26 mouse cellular contexts compared by ENCODE assay signal in the genomic region with DNA sequence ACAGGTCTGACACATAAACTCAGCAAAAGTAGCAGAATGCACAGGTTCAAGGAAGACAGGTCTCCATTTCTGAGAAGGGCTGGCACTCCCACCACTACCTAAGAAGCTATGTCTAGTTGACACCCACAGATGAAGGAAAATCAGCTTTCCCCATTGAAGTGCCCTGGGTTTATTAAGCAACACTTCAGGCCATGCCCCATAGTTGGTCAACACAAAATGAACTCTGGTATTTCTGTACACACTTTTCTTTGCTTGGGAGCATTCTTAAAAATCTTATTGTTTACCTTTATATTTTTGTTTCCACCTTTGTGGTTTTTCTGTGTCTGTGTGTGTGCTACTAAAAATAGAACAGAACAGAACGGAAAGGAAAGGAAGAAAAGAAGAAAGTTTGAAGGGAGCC. TPM values are rescaled to one million over a fixed set of nuclear protein-coding genes. Genes with fewer than 3 reads are reported as not detected.
"Had no signal": no experiment of that assay in that cellular context is flagged by ENCODE, and none has a peak within 500 bp of the region (broad histone marks: within the 10 kb centered on the region; RNA-seq: fewer than 3 reads in every experiment).

No protein-coding gene starts in this region.

- H3K27me3 ChIP-seq: liver, embryonic 12.5 days; midbrain, embryonic 12.5 days; neural tube, embryonic 13.5 days; neural tube, embryonic 15.5 days had no signal

- H3K4me1 ChIP-seq: liver, embryonic 12.5 days; midbrain, embryonic 10.5 days; midbrain, embryonic 12.5 days; neural tube, embryonic 13.5 days; neural tube, embryonic 15.5 days had no signal

- H3K4me2 ChIP-seq: liver, embryonic 12.5 days; lung, embryonic 14.5 days; midbrain, embryonic 12.5 days; neural tube, embryonic 13.5 days; neural tube, embryonic 15.5 days had no signal

- H3K9me3 ChIP-seq: liver, embryonic 12.5 days; midbrain, embryonic 10.5 days; midbrain, embryonic 12.5 days; neural tube, embryonic 13.5 days; neural tube, embryonic 15.5 days had no signal

- DNase-seq: lung, embryonic 14.5 days; midbrain, embryonic 14.5 days; retina, postnatal 1 day; right cerebral cortex, adult 18-20 months; right cerebral cortex, postnatal 25 days; right cerebral cortex, postnatal 4 days; spleen, adult 18-20 months; thymus, adult 18-20 months; thymus, postnatal 25 days had no signal

- H3K27ac ChIP-seq: liver, embryonic 12.5 days; liver, embryonic 14.5 days; midbrain, embryonic 10.5 days; midbrain, embryonic 12.5 days; neural tube, embryonic 13.5 days; neural tube, embryonic 15.5 days had no signal

- H3K4me3 ChIP-seq: liver, embryonic 12.5 days; midbrain, embryonic 10.5 days; midbrain, embryonic 12.5 days; myocyte; neural tube, embryonic 13.5 days; neural tube, embryonic 15.5 days had no signal

- H3K9ac ChIP-seq: liver, embryonic 12.5 days; liver, embryonic 14.5 days; lung, embryonic 14.5 days; midbrain, embryonic 12.5 days; neural tube, embryonic 13.5 days; neural tube, embryonic 15.5 days had no signal

- ATAC-seq: liver, embryonic 12.5 days; midbrain, embryonic 16.5 days had no signal

RNA-seq across cellular contexts. Expression of a gene that starts 47.9 kb away (rescaled TPM):
- total RNA-seq: megakaryocyte, adult 5-6 weeks; megakaryocyte-erythroid progenitor cell, adult 5-6 weeks had no signal
- polyA plus RNA-seq: liver, embryonic 12.5 days; liver, embryonic 14.5 days; liver, embryonic 16.5 days; lung, embryonic 14.5 days; lung, embryonic 16.5 days; midbrain, embryonic 10.5 days; midbrain, embryonic 12.5 days; midbrain, embryonic 14.5 days; midbrain, embryonic 16.5 days; myocyte; neural tube, embryonic 11.5 days; neural tube, embryonic 13.5 days; neural tube, embryonic 15.5 days; small intestine, adult 2 months; stomach, embryonic 14.5 days; stomach, embryonic 16.5 days; thymus, postnatal 0 days had no signal
